Mouse (Mus musculus) heart, embryonic 14.5 days (tissue): ENCODE data around the gene Coro1b. TPM values are rescaled to one million over a fixed set of nuclear protein-coding genes. Genes with fewer than 3 reads are reported as not detected.

Experiments
- ATAC-seq: fragments of 200-750 bp; cut with Nextera tagmentation; 2 replicates; pipeline ENCODE4 v1.8.0; 2017; ENCODE audit warnings: low read depth, moderate TSS enrichment; ENCODE audit not compliant: insufficient number of reproducible peaks, insufficient read depth, low FRiP score
- H3K27ac ChIP-seq, 2 experiments: fragments of 200-500 bp in 1 of 2; fragments of 300-500 bp in 1 of 2; sonication (generic) in 1 of 2; replicated peaks in 1 of 2; 2 replicates each; pipeline ENCODE4 v1.5.1; 2012 to 2014; ENCODE audit warnings: low read depth in 2 of 2, low read length in 2 of 2, control low read depth in 1 of 2, mild to moderate bottlenecking in 1 of 2, mixed read lengths in 1 of 2; ENCODE audit not compliant: control insufficient read depth in 1 of 2, insufficient read depth in 1 of 2
- H3K27me3 ChIP-seq: fragments of 300-500 bp; sonication (generic); 2 replicates; pipeline ENCODE4 v1.6.1; 2014; ENCODE audit warnings: mild to moderate bottlenecking, low read length, control low read depth; ENCODE audit not compliant: control insufficient read depth, insufficient read depth
- H3K36me3 ChIP-seq: fragments of 300-500 bp; sonication (generic); 2 replicates; pipeline ENCODE4 v1.6.1; 2014; ENCODE audit warnings: mild to moderate bottlenecking, control low read depth, low read length, mixed read lengths; ENCODE audit not compliant: control insufficient read depth, insufficient read depth
- H3K4me1 ChIP-seq, 2 experiments: fragments of 200-500 bp in 1 of 2; fragments of 300-500 bp in 1 of 2; sonication (generic) in 1 of 2; 2 replicates each; pipeline ENCODE4 v1.6.1; 2012 to 2014; ENCODE audit warnings: low read length in 2 of 2, control low read depth in 1 of 2, mixed read lengths in 1 of 2; ENCODE audit not compliant: control insufficient read depth in 2 of 2, insufficient read depth in 2 of 2
- H3K4me2 ChIP-seq: fragments of 300-500 bp; sonication (generic); 2 replicates; pipeline ENCODE4 v1.6.1; 2014; ENCODE audit warnings: mild to moderate bottlenecking, low read length
- H3K4me3 ChIP-seq, 2 experiments: fragments of 200-500 bp in 1 of 2; fragments of 300-500 bp in 1 of 2; sonication (generic) in 1 of 2; 2 replicates each; pipeline ENCODE4 v1.5.1; 2012 to 2014; ENCODE audit warnings: low read length in 2 of 2, mild to moderate bottlenecking in 2 of 2, control low read depth in 1 of 2, low read depth in 1 of 2, moderate library complexity in 1 of 2; ENCODE audit not compliant: control insufficient read depth in 1 of 2, insufficient read depth in 1 of 2
- H3K9ac ChIP-seq: fragments of 300-500 bp; sonication (generic); 2 replicates; pipeline ENCODE4 v1.6.1; 2014; ENCODE audit warnings: mild to moderate bottlenecking, low read length
- H3K9me3 ChIP-seq: fragments of 300-500 bp; sonication (generic); 2 replicates; pipeline ENCODE4 v1.6.1; 2016; ENCODE audit warnings: low read length, control low read depth; ENCODE audit not compliant: control insufficient read depth
- WGBS: fragments of 180-500 bp; shearing (Covaris S2); extraction: QIAGEN DNeasy Blood & Tissue Kit; methylation state at CpG from one replicate; pipeline ENCODE4 v1.1.7; 2014; 5-methylcytosine and 5-hydroxymethylcytosine counted together
- polyA plus RNA-seq: library from polyadenylated mRNA; unstranded; fragments of >200 nt; fragmentation: Nextera tagmentation; extraction: Ambion mirVana; gene quantifications from 2 replicates; pipeline ENCODE4 v1.2.1, GENCODE M21; 2014

Gene Coro1b
- polyA plus RNA-seq, 1 experiment from 2014 or later = 122 TPM

DNA sequence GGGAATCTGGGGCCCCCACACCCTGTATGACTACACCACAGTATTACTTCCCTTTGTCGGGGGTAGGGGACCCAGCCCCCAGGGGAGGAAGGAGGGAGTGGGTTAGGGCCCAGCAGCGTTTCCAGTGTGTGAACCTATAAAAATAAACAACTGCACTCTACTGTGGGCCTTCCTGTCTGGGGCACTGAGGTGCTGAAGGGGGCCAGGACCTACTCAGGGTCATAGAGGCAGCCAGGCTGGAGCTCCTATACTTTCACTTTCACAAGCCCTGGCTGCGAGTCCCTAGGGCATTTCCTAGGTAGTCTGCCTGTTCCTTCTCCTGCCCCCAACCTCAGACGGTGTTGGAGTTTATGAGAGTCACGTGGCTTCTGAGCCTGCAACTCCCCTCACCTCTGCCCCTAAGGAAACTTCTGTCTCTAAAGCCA, 34.6 kb upstream of the Coro1b start:
- Histone ChIP-seq H3K4me3 (no peak overlapping the region), H3K9ac (peak overlapping the region; percentile 38; the same call in 1 of the 2 replicates), H3K27ac (peak overlapping the region; percentile 23 to 69; a peak in 2 of 4 replicates), H3K4me2 (no peak overlapping the region), H3K4me1 (peaks cover 7 to 16% of the 10 kb centered on the region in 2 experiments; a peak in 3 of 4 replicates), H3K9me3 (no peaks in the 10 kb centered on the region), H3K27me3 (no peaks in the 10 kb centered on the region), H3K36me3 (peaks cover 87% of the 10 kb centered on the region)
- ATAC-seq = no peak
- 48% methylated on average over 5 of the region's 5 CpGs for WGBS

- no peak for ATAC-seq
- H3K36me3 ChIP-seq = peaks cover 80% of the 10 kb centered on the region
Measured at GRCm38 (mm10) chr19:4114551-4114950, 33.9 kb upstream of the Coro1b start.

GRCm38 (mm10) chr19:4115144-4115543, 33.3 kb upstream of the Coro1b start:
- H3K36me3 ChIP-seq = peaks cover 82% of the 10 kb centered on the region
- no peak overlapping the region for H3K27ac ChIP-seq
- H3K4me1 ChIP-seq = peaks cover 7 to 16% of the 10 kb centered on the region in 2 experiments; a peak in 3 of 4 replicates
- no peak overlapping the region for H3K4me3 ChIP-seq
- H3K27me3 ChIP-seq = no peaks in the 10 kb centered on the region
- 91% methylated on average over 10 of the region's 10 CpGs for WGBS
- H3K4me2 ChIP-seq = no peak overlapping the region
- H3K9ac ChIP-seq = no peak overlapping the region
- ATAC-seq = no peak
- H3K9me3 ChIP-seq = no peaks in the 10 kb centered on the region

More at GRCm38 (mm10) chr19:4114551-4114950, 33.9 kb upstream of the Coro1b start:
- no peaks in the 10 kb centered on the region for H3K9me3 ChIP-seq
- no peak overlapping the region for H3K9ac ChIP-seq
- peaks cover 7 to 16% of the 10 kb centered on the region in 2 experiments; a peak in 3 of 4 replicates for H3K4me1 ChIP-seq
- 92% methylated on average over 10 of the region's 10 CpGs for WGBS
- H3K4me2 ChIP-seq = no peak overlapping the region
- no peak overlapping the region for H3K27ac ChIP-seq
- no peak overlapping the region for H3K4me3 ChIP-seq
- no peaks in the 10 kb centered on the region for H3K27me3 ChIP-seq

DNA sequence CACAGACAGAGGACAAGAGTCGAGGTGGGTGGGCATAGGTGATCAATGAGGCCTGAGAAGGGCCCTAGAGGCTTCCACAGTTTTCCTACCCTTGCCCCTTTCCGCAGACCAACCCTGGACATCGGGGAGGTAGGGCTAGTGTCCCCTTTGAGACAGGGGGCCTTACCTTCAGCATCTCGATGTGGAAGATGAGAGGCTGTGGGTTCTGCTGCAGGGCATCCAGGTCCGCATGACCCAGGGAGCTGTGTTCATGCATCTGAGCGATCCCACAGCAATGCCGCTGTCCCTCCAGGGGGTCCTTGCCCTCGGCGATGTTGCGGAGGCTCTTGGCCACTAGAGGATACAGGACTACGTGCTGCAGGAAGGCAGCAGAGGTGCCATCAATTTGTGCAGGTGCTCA, 32.6 kb upstream of the Coro1b start:
- H3K27ac ChIP-seq = no peak overlapping the region
- peaks cover 11 to 21% of the 10 kb centered on the region in 2 experiments; a peak in 3 of 4 replicates for H3K4me1 ChIP-seq
- 90% methylated on average over 11 of the region's 11 CpGs for WGBS
- peaks cover 79% of the 10 kb centered on the region for H3K36me3 ChIP-seq
- H3K4me3 ChIP-seq = no peak overlapping the region
- H3K27me3 ChIP-seq = no peaks in the 10 kb centered on the region
- no peaks in the 10 kb centered on the region for H3K9me3 ChIP-seq
- no peak overlapping the region for H3K4me2 ChIP-seq
- ATAC-seq = no peak
- no peak overlapping the region for H3K9ac ChIP-seq

DNA sequence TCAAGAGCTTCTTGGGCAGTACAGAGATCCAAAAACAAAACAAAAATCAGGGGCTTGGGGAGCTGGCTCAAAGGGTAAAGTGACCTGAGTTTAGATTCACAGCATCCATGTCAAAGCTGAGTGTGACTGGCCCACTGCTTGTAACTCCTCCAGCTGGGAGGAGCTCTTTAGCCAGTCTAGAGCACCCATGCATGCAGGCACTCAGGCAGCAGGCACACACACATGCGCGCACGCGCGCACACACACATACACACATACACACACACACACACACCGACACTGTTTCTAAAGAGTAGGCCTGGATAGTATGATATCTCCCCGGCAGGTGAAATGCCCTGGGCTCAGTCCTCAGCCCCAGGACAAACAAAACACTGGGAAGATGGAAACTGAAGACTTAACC, 31.4 kb upstream of the Coro1b start:
- WGBS = 98% methylated on average over 7 of the region's 7 CpGs
- no peak for ATAC-seq
- Histone ChIP-seq H3K9ac (no peak overlapping the region), H3K4me2 (no peak overlapping the region), H3K4me3 (no peak overlapping the region), H3K9me3 (no peaks in the 10 kb centered on the region), H3K27ac (no peak overlapping the region), H3K27me3 (no peaks in the 10 kb centered on the region), H3K4me1 (peaks cover 14 to 23% of the 10 kb centered on the region in 2 experiments; a peak in 3 of 4 replicates), H3K36me3 (peaks cover 67% of the 10 kb centered on the region)

GRCm38 (mm10) chr19:4118350-4118749, 30.1 kb upstream of the Coro1b start:
- H3K9ac ChIP-seq = no peak overlapping the region
- no peaks in the 10 kb centered on the region for H3K9me3 ChIP-seq
- no peaks in the 10 kb centered on the region for H3K27me3 ChIP-seq
- WGBS = 94% methylated on average over 2 of the region's 2 CpGs
- no peak for ATAC-seq
- H3K4me1 ChIP-seq = peaks cover 11 to 18% of the 10 kb centered on the region in 2 experiments; a peak in 3 of 4 replicates
- peaks cover 54% of the 10 kb centered on the region for H3K36me3 ChIP-seq
- H3K4me3 ChIP-seq = no peak overlapping the region
- no peak overlapping the region for H3K27ac ChIP-seq
- H3K4me2 ChIP-seq = no peak overlapping the region

DNA sequence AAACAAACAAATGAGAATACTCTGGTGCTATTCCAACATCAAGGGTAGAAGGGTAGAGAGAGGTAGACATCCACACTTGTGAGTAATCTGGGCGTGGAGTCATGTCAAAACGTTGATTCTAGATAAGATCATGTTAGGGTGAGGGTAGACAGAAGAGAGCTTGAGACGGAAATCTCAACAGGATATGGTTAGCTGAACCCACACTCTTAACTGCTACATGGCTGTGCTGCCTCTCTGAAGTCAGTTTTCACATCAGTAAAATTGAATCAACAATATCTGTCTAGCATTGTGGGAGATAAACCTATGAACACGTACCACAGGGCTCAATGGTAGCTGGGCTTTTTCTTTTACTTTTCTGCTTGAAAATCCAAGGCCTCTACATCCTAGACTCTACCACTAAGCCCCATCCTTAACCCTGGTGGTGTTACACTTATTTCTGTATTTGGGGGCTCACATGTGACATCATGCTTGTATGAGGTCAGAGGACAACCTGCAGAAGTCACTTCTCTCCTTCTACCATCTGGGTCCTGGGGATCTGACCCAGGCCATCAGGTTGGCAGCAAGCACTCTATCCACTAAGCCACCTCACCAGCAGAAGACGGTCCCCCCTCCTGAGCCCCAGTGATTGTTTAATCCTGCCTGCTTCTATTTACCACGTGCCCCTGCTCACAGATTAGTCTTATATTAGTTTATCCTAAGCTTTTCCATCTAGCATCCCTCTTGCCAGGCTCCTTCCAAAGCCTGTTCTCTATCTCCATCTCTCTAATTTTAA, 28.5 kb upstream of the Coro1b start:
- no peak overlapping the region for H3K9ac ChIP-seq
- no peaks in the 10 kb centered on the region for H3K9me3 ChIP-seq
- H3K36me3 ChIP-seq = peaks cover 38% of the 10 kb centered on the region
- WGBS = 84% methylated on average over 6 of the region's 6 CpGs
- H3K4me1 ChIP-seq = peaks cover 6 to 7% of the 10 kb centered on the region in 2 experiments; a peak in 2 of 4 replicates
- H3K27ac ChIP-seq = no peak overlapping the region
- no peak for ATAC-seq
- no peak overlapping the region; the same call in 1 of the 2 replicates for H3K4me2 ChIP-seq
- H3K4me3 ChIP-seq = no peak overlapping the region
- H3K27me3 ChIP-seq = no peaks in the 10 kb centered on the region
